Mouse (Mus musculus): ENCODE data around the gene Fgf3. TPM values are rescaled to one million over a fixed set of nuclear protein-coding genes. Genes with fewer than 3 reads are reported as not detected.

The Fgf3 gene
- polyA plus RNA-seq, 1 experiment, result not detected

- H3K4me1 ChIP-seq (ENCODE audit: control insufficient read depth, insufficient read depth, low read length), result no peaks in the 10 kb centered on the region
- 59% methylated on average over 3 of the region's 3 CpGs for WGBS
- no peak for DNase-seq
- H3K27ac ChIP-seq (ENCODE audit: insufficient read depth, low read depth, low read length), result no peak overlapping the region
- no peaks in the 10 kb centered on the region for H3K36me3 ChIP-seq (ENCODE audit: control insufficient read depth, insufficient read depth, low read length)
- H3K4me3 ChIP-seq (ENCODE audit: insufficient read depth, low read depth, low read length), result no peak overlapping the region
- peaks cover 3% of the 10 kb centered on the region for H3K27me3 ChIP-seq (replicated peaks; ENCODE audit: control insufficient read depth, insufficient read depth, low read length)
- no peak for TF ChIP-seq CTCF (conservative IDR thresholded peaks at IDR 0.05; ENCODE audit: insufficient read depth, insufficient read length, low read depth, low read length)
- no peak for TF ChIP-seq POLR2A (IDR thresholded peaks at IDR 0.05; ENCODE audit: low read depth, low read length)
Observed at GRCm38 (mm10) chr7:144864160-144864670, 26.3 kb downstream of the Fgf3 start.

- peaks cover under 1% of the 10 kb centered on the region; the same call in 1 of the 2 replicates for H3K27me3 ChIP-seq (replicated peaks; ENCODE audit: control insufficient read depth, insufficient read depth, low read length)
- no peak for DNase-seq
- no peak for TF ChIP-seq CTCF (conservative IDR thresholded peaks at IDR 0.05; ENCODE audit: insufficient read depth, insufficient read length, low read depth, low read length)
- TF ChIP-seq POLR2A (IDR thresholded peaks at IDR 0.05; ENCODE audit: low read depth, low read length), result no peak
- H3K36me3 ChIP-seq (ENCODE audit: control insufficient read depth, insufficient read depth, low read length), result no peaks in the 10 kb centered on the region
- H3K27ac ChIP-seq (ENCODE audit: insufficient read depth, low read depth, low read length), result no peak overlapping the region
- WGBS, result 67% methylated on average over 4 of the region's 4 CpGs
- H3K4me1 ChIP-seq (ENCODE audit: control insufficient read depth, insufficient read depth, low read length), result no peaks in the 10 kb centered on the region
- no peak overlapping the region for H3K4me3 ChIP-seq (ENCODE audit: insufficient read depth, low read depth, low read length)
Observed at GRCm38 (mm10) chr7:144867161-144867560, 29.3 kb downstream of the Fgf3 start.

DNA sequence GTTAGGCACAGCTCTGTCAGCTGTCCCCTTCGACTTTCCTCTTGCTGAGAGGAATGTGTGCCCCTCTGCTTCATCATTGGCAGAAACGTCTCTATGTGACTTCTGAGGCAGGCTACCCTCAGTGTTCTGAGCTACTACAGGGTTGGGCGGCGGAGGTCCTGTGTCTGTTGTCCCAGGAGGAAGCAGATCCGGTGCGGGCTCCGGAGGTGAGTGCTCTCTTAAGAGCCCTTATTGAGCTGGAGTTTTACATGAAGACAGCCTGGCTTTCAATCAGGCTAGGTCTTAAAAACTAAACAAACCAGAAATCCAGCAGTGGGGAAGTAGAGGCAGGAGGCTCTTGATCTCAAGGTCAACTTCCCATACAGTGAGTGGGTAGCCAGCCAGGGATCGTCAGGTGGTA lies 29.7 kb downstream of the Fgf3 start:
- 81% methylated on average over 8 of the region's 8 CpGs for WGBS

DNA sequence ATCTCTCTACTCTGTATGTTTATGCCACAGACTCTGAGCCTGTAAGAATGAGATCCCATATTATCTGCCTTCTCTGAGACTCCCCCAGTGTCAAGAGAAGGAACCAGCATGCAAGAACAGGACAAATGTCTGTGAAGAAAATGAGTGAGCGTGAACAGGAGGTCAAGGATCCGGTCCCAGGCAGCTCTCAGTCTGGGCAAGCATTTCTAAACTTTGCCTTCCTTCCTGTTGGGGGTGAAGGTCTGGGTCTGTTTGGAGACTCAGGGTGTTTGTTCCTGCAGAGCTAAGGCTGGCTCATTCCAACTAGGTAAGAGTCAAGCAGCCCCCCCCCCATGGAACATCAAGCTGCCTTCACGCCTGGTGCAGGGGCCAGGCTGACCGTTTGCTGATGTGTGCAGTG lies 34.5 kb downstream of the Fgf3 start:
- WGBS, result 66% methylated on average over 4 of the region's 4 CpGs
- H3K27me3 ChIP-seq (replicated peaks; ENCODE audit: control insufficient read depth, insufficient read depth, low read length), result no peaks in the 10 kb centered on the region
- no peaks in the 10 kb centered on the region for H3K4me1 ChIP-seq (ENCODE audit: control insufficient read depth, insufficient read depth, low read length)
- no peak for DNase-seq
- no peak overlapping the region for H3K27ac ChIP-seq (ENCODE audit: insufficient read depth, low read depth, low read length)
- H3K4me3 ChIP-seq (ENCODE audit: insufficient read depth, low read depth, low read length), result no peak overlapping the region
- TF ChIP-seq CTCF (conservative IDR thresholded peaks at IDR 0.05; ENCODE audit: insufficient read depth, insufficient read length, low read depth, low read length), result no peak
- TF ChIP-seq POLR2A (IDR thresholded peaks at IDR 0.05; ENCODE audit: low read depth, low read length), result no peak
- no peaks in the 10 kb centered on the region for H3K36me3 ChIP-seq (ENCODE audit: control insufficient read depth, insufficient read depth, low read length)

More for the DNA sequence above, 29.7 kb downstream of the Fgf3 start:
- TF ChIP-seq CTCF (conservative IDR thresholded peaks at IDR 0.05; ENCODE audit: insufficient read depth, insufficient read length, low read depth, low read length) (no peak), POLR2A (IDR thresholded peaks at IDR 0.05; ENCODE audit: low read depth, low read length) (no peak)
- Histone ChIP-seq H3K27ac (ENCODE audit: insufficient read depth, low read depth, low read length) (no peak overlapping the region), H3K4me1 (ENCODE audit: control insufficient read depth, insufficient read depth, low read length) (no peaks in the 10 kb centered on the region), H3K4me3 (ENCODE audit: insufficient read depth, low read depth, low read length) (no peak overlapping the region), H3K36me3 (ENCODE audit: control insufficient read depth, insufficient read depth, low read length) (no peaks in the 10 kb centered on the region), H3K27me3 (replicated peaks; ENCODE audit: control insufficient read depth, insufficient read depth, low read length) (no peaks in the 10 kb centered on the region)
- DNase-seq, result no peak

- Histone ChIP-seq H3K4me1 (ENCODE audit: control insufficient read depth, insufficient read depth, low read length) (no peaks in the 10 kb centered on the region), H3K27me3 (replicated peaks; ENCODE audit: control insufficient read depth, insufficient read depth, low read length) (no peaks in the 10 kb centered on the region), H3K36me3 (ENCODE audit: control insufficient read depth, insufficient read depth, low read length) (no peaks in the 10 kb centered on the region), H3K4me3 (ENCODE audit: insufficient read depth, low read depth, low read length) (no peak overlapping the region), H3K27ac (ENCODE audit: insufficient read depth, low read depth, low read length) (no peak overlapping the region)
- WGBS, result 85% methylated on average over 4 of the region's 4 CpGs
- TF ChIP-seq POLR2A (IDR thresholded peaks at IDR 0.05; ENCODE audit: low read depth, low read length) (no peak), CTCF (conservative IDR thresholded peaks at IDR 0.05; ENCODE audit: insufficient read depth, insufficient read length, low read depth, low read length) (no peak)
- no peak for DNase-seq
Observed at GRCm38 (mm10) chr7:144873160-144873559, 35.3 kb downstream of the Fgf3 start.

GRCm38 (mm10) chr7:144874226-144874625 lies 36.3 kb downstream of the Fgf3 start:
- WGBS, result 68% methylated on average over 4 of the region's 4 CpGs
- TF ChIP-seq POLR2A (IDR thresholded peaks at IDR 0.05; ENCODE audit: low read depth, low read length) (no peak), CTCF (conservative IDR thresholded peaks at IDR 0.05; ENCODE audit: insufficient read depth, insufficient read length, low read depth, low read length) (no peak)
- H3K27me3 ChIP-seq (replicated peaks; ENCODE audit: control insufficient read depth, insufficient read depth, low read length), result no peaks in the 10 kb centered on the region
- H3K27ac ChIP-seq (ENCODE audit: insufficient read depth, low read depth, low read length), result no peak overlapping the region
- no peak for DNase-seq
- no peaks in the 10 kb centered on the region for H3K4me1 ChIP-seq (ENCODE audit: control insufficient read depth, insufficient read depth, low read length)
- no peak overlapping the region for H3K4me3 ChIP-seq (ENCODE audit: insufficient read depth, low read depth, low read length)
- no peaks in the 10 kb centered on the region for H3K36me3 ChIP-seq (ENCODE audit: control insufficient read depth, insufficient read depth, low read length)

DNA sequence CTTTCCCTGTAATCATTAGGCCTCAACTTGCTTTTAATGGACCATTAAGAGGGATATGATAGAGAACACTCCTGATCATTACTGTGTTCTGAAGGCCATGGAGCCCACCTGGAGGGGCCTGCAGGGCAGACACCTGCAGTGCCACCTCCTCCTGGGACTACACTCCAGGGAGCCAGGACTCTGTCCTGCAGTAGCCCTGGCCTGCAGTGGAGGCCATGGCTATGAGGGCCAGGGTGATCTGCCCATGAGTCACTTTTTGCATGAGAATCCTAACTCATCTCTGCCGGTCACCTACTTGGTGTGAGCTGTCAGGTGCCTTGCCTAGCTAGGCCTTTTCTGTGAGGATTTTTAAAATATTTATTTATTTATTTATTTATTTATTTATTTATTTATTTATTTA lies 40.5 kb downstream of the Fgf3 start:
- DNase-seq, result no peak
- 100% methylated on average over 1 of the region's 1 CpGs for WGBS
- Histone ChIP-seq H3K4me3 (ENCODE audit: insufficient read depth, low read depth, low read length) (no peak overlapping the region), H3K27me3 (replicated peaks; ENCODE audit: control insufficient read depth, insufficient read depth, low read length) (no peaks in the 10 kb centered on the region), H3K4me1 (ENCODE audit: control insufficient read depth, insufficient read depth, low read length) (no peaks in the 10 kb centered on the region), H3K36me3 (ENCODE audit: control insufficient read depth, insufficient read depth, low read length) (no peaks in the 10 kb centered on the region), H3K27ac (ENCODE audit: insufficient read depth, low read depth, low read length) (no peak overlapping the region)
- no peak for TF ChIP-seq POLR2A (IDR thresholded peaks at IDR 0.05; ENCODE audit: low read depth, low read length)
- TF ChIP-seq CTCF (conservative IDR thresholded peaks at IDR 0.05; ENCODE audit: insufficient read depth, insufficient read length, low read depth, low read length), result no peak

Measured in kidney, adult 2 months (tissue).